Comparison of ENCODE assay signal across 8 mouse cellular contexts in genomic region chr9:107709096-107709696, GRCm38 (mm10). TPM values are rescaled to one million over a fixed set of nuclear protein-coding genes. Genes with fewer than 3 reads are reported as not detected.
A peak's percentile ranks its signal among the peaks of the same experiment; 100 is the strongest.
DNase-seq lines count a peak whose midpoint lies in the region; ATAC-seq and TF ChIP-seq lines count a peak whose summit lies in the region.

No protein-coding gene starts in this region.

- peak overlapping the region; percentile 98 for H3K4me2 ChIP-seq in heart, embryonic 14.5 days (ENCODE audit: low read length)
- H3K4me2 ChIP-seq in liver, embryonic 16.5 days (ENCODE audit: low read depth, low read length) = peak overlapping the region; percentile 89

- no peak; the same call in 1 of the 2 replicates for ATAC-seq in heart, embryonic 14.5 days (ENCODE audit: insufficient number of reproducible peaks, insufficient read depth, low FRiP score, low read depth)
- no peak for ATAC-seq in liver, embryonic 16.5 days (ENCODE audit: low read depth)

- H3K36me3 ChIP-seq in heart, embryonic 14.5 days (ENCODE audit: control insufficient read depth, insufficient read depth, low read length) = no peaks in the 10 kb centered on the region
- no peaks in the 10 kb centered on the region for H3K36me3 ChIP-seq in liver, embryonic 16.5 days (ENCODE audit: control insufficient read depth, insufficient read depth)

- peaks cover 28 to 43% of the 10 kb centered on the region in 2 experiments for H3K4me1 ChIP-seq in heart, embryonic 14.5 days (ENCODE audit: control insufficient read depth in 2 of 2, insufficient read depth in 2 of 2, low read length in 2 of 2)
- peaks cover 11% of the 10 kb centered on the region for H3K4me1 ChIP-seq in liver, embryonic 16.5 days (ENCODE audit: control insufficient read depth, low read depth, low read length)

- under 1% methylated on average over 51 of the region's 55 CpGs for WGBS in heart, embryonic 14.5 days
- WGBS in liver, embryonic 16.5 days (ENCODE audit: insufficient replicate concordance) = under 1% methylated on average over 50 of the region's 55 CpGs

- peak overlapping the region; percentile 79 for H3K9ac ChIP-seq in heart, embryonic 14.5 days (ENCODE audit: low read length)
- peak overlapping the region; percentile 25 for H3K9ac ChIP-seq in liver, embryonic 16.5 days (ENCODE audit: low read depth, low read length)

- intact Hi-C loops in left cerebral cortex, adult 2 months (cut with DNase I) = loop anchor here (2.0 kb wide), 1 partner anchor 32 kb away; no protein-coding TSS in a partner anchor
- intact Hi-C loops in left cerebral cortex, postnatal 10 days (cut with DNase I) = no loop called here

- H3K27me3 ChIP-seq in heart, embryonic 14.5 days (ENCODE audit: control insufficient read depth, insufficient read depth, low read length) = peaks cover 45% of the 10 kb centered on the region
- peaks cover 79% of the 10 kb centered on the region for H3K27me3 ChIP-seq in liver, embryonic 16.5 days (ENCODE audit: control insufficient read depth, insufficient read depth, low read depth, low read length)

- TF ChIP-seq CTCF in left cerebral cortex, adult 2 months (IDR thresholded peaks at IDR 0.05) = no peak

- peak overlapping the region; percentile 64 for H3K4me3 ChIP-seq in left cerebral cortex, adult 2 months
- H3K4me3 ChIP-seq in heart, embryonic 14.5 days (ENCODE audit: control insufficient read depth in 1 of 2, insufficient read depth in 1 of 2, low read depth in 1 of 2, low read length in 2 of 2) = peak overlapping the region; percentile 48 to 64
- H3K4me3 ChIP-seq in liver, embryonic 16.5 days (ENCODE audit: low read depth, low read length) = peak overlapping the region; percentile 60

- DNase-seq in left cerebral cortex, adult 2 months (ENCODE audit: extremely low spot score in 1 of 2, low spot score in 2 of 2) = no peak
- DNase-seq in left cerebral cortex, postnatal 10 days (ENCODE audit: extremely low spot score in 1 of 2, low spot score in 2 of 2) = no peak
- DNase-seq in cerebellum, postnatal 36 days = peak; percentile 34 to 35
- no peak for DNase-seq in T-cell, adult 2 months (ENCODE audit: low spot score)
- DNase-seq in layer of hippocampus, postnatal 25 days (ENCODE audit: extremely low spot score in 1 of 2, low spot score in 1 of 2) = no peak
- DNase-seq in gastrocnemius, adult 18-20 months (ENCODE audit: low spot score) = no peak

- H3K9me3 ChIP-seq in heart, embryonic 14.5 days (ENCODE audit: control insufficient read depth, low read length) = no peaks in the 10 kb centered on the region
- H3K9me3 ChIP-seq in liver, embryonic 16.5 days (replicated peaks; ENCODE audit: control insufficient read depth, low read length) = no peaks in the 10 kb centered on the region

- H3K27ac ChIP-seq in left cerebral cortex, adult 2 months = no peak overlapping the region
- peak overlapping the region in 1 of 2 experiments; percentile 53; a peak in 1 of 4 replicates for H3K27ac ChIP-seq in heart, embryonic 14.5 days (replicated peaks in 1 of 2; ENCODE audit: control insufficient read depth in 1 of 2, insufficient read depth in 1 of 2, low read depth in 2 of 2, low read length in 2 of 2)
- no peak overlapping the region for H3K27ac ChIP-seq in liver, embryonic 16.5 days (ENCODE audit: low read length)

RNA-seq across cellular contexts. Expression of gene Sema3f, which starts 1.1 kb away (rescaled TPM):
- total RNA-seq in left cerebral cortex, adult 2 months (2021) = 10 to 100 TPM; 17.3 to 17.7 TPM
- 10 to 100 TPM; 14.3 to 19.2 TPM for total RNA-seq in left cerebral cortex, postnatal 10 days (2021)
- 4.6 and 6.2 TPM in 2 replicates for polyA plus RNA-seq in heart, embryonic 14.5 days (2014; fragmentation: Nextera tagmentation; extraction: Ambion mirVana)
- 0.41 and 0.86 TPM in 2 replicates for polyA plus RNA-seq in liver, embryonic 16.5 days (2015; fragmentation: Nextera tagmentation; extraction: Ambion mirVana)
- total RNA-seq in layer of hippocampus, postnatal 25 days (2021) = 1 to 10 TPM; 2.9 to 4.2 TPM
- 1 to 10 TPM; 6.2 to 6.8 TPM for total RNA-seq in gastrocnemius, adult 18-20 months (2021)

RNA-seq across cellular contexts. Expression of gene Gnat1, which starts 29.7 kb away (rescaled TPM):
- under 1 TPM in 1 of 2 experiments, not detected in 1; 0.18 TPM for total RNA-seq in left cerebral cortex, adult 2 months (2021)
- under 1 TPM; 0.32 to 0.93 TPM for total RNA-seq in left cerebral cortex, postnatal 10 days (2021)
- polyA plus RNA-seq in heart, embryonic 14.5 days (2014; fragmentation: Nextera tagmentation; extraction: Ambion mirVana) = 0.63 and 1.7 TPM in 2 replicates
- 1.1 and 1.3 TPM in 2 replicates for polyA plus RNA-seq in liver, embryonic 16.5 days (2015; fragmentation: Nextera tagmentation; extraction: Ambion mirVana)
- not detected for total RNA-seq in layer of hippocampus, postnatal 25 days (2021)
- not detected for total RNA-seq in gastrocnemius, adult 18-20 months (2021)

RNA-seq across cellular contexts. Expression of gene Slc38a3, which starts 39.9 kb away (rescaled TPM):
- 10 to 100 TPM; 74.7 to 76.2 TPM for total RNA-seq in left cerebral cortex, adult 2 months (2021)
- 10 to 100 TPM; 84.1 to 90.3 TPM for total RNA-seq in left cerebral cortex, postnatal 10 days (2021)
- 2.7 TPM in 2 replicates for polyA plus RNA-seq in heart, embryonic 14.5 days (2014; fragmentation: Nextera tagmentation; extraction: Ambion mirVana)
- polyA plus RNA-seq in liver, embryonic 16.5 days (2015; fragmentation: Nextera tagmentation; extraction: Ambion mirVana) = 60.1 and 75.2 TPM in 2 replicates
- 10 to 100 TPM; 57.8 to 66.2 TPM for total RNA-seq in layer of hippocampus, postnatal 25 days (2021)
- total RNA-seq in gastrocnemius, adult 18-20 months (2021) = 10 to 100 TPM; 57.7 to 62.0 TPM

Comparison
In these comparisons a context has a peak if more than half of its experiments do, and no peak if none do; other contexts are left out.
1. DNase-seq: peak in cerebellum, postnatal 36 days (2 of 2); none in left cerebral cortex, adult 2 months (0 of 2), left cerebral cortex, postnatal 10 days (0 of 2), T-cell, adult 2 months (single experiment), layer of hippocampus, postnatal 25 days (0 of 2) and gastrocnemius, adult 18-20 months (single experiment).
2. Peak in every context shown above with its lines, with median percentiles within 50 percentile points of each other: H3K4me3 ChIP-seq.